Mouse (Mus musculus): ENCODE measurements around the gene Ppp1r14c. TPM values are rescaled to one million over a fixed set of nuclear protein-coding genes. Genes with fewer than 3 reads are reported as not detected.
"Not testable (repeated sequence)": the region's sequence is repeated elsewhere in the genome, so short reads cannot be mapped to it uniquely, and the experiment has no call there.

Gene Ppp1r14c
- polyA plus RNA-seq, 1 experiment from 2014 or later = 14.4 TPM

- Histone ChIP-seq H3K9me3 (no peaks in the 10 kb centered on the region), H3K9ac (no peak overlapping the region), H3K27me3 (no peaks in the 10 kb centered on the region), H3K36me3 (no peaks in the 10 kb centered on the region), H3K27ac (no peak overlapping the region), H3K4me3 (no peak overlapping the region), H3K4me1 (no peaks in the 10 kb centered on the region), H3K4me2 (no peak overlapping the region)
- WGBS = 67% methylated on average over 2 of the region's 2 CpGs
- no peak for ATAC-seq (ENCODE audit: insufficient number of reproducible peaks, low FRiP score, low TSS enrichment, low read depth)
These were observed 130.9 kb downstream of the Ppp1r14c start for GRCm38 (mm10) chr10:3496791-3497190.

GRCm38 (mm10) chr10:3500846-3501245 is 135.0 kb downstream of the Ppp1r14c start:
- not testable (repeated sequence) for H3K4me2 ChIP-seq; H3K36me3 ChIP-seq; H3K27ac ChIP-seq; H3K9me3 ChIP-seq; ATAC-seq (ENCODE audit: insufficient number of reproducible peaks, low FRiP score, low TSS enrichment, low read depth); H3K4me1 ChIP-seq; H3K27me3 ChIP-seq; H3K4me3 ChIP-seq; H3K9ac ChIP-seq
- WGBS = 88% methylated on average over 6 of the region's 6 CpGs

- H3K4me1 ChIP-seq = peaks cover 10% of the 10 kb centered on the region
- no peak overlapping the region for H3K4me2 ChIP-seq
- H3K27ac ChIP-seq = no peak overlapping the region; the same call in 1 of the 2 replicates
These were observed 141.8 kb downstream of the Ppp1r14c start for GRCm38 (mm10) chr10:3507484-3508221.

GRCm38 (mm10) chr10:3508222-3508588 is 142.3 kb downstream of the Ppp1r14c start:
- Histone ChIP-seq H3K36me3 (no peaks in the 10 kb centered on the region), H3K4me3 (no peak overlapping the region), H3K9me3 (no peaks in the 10 kb centered on the region), H3K4me1 (peaks cover 10% of the 10 kb centered on the region), H3K4me2 (no peak overlapping the region), H3K27me3 (no peaks in the 10 kb centered on the region), H3K27ac (no peak overlapping the region; the same call in 1 of the 2 replicates), H3K9ac (no peak overlapping the region)
- ATAC-seq (ENCODE audit: insufficient number of reproducible peaks, low FRiP score, low TSS enrichment, low read depth) = no peak
- WGBS = 58% methylated on average over 2 of the region's 2 CpGs

More at GRCm38 (mm10) chr10:3507484-3508221, 141.8 kb downstream of the Ppp1r14c start:
- Histone ChIP-seq H3K27me3 (no peaks in the 10 kb centered on the region), H3K4me3 (no peak overlapping the region), H3K36me3 (no peaks in the 10 kb centered on the region), H3K9ac (no peak overlapping the region), H3K9me3 (no peaks in the 10 kb centered on the region)
- WGBS = 22% methylated on average over 8 of the region's 8 CpGs
- ATAC-seq (ENCODE audit: insufficient number of reproducible peaks, low FRiP score, low TSS enrichment, low read depth) = peak; percentile 61

- ATAC-seq (ENCODE audit: insufficient number of reproducible peaks, low FRiP score, low TSS enrichment, low read depth) = no peak
These were observed 142.9 kb downstream of the Ppp1r14c start for GRCm38 (mm10) chr10:3508746-3509145.

GRCm38 (mm10) chr10:3509663-3510277 is 143.9 kb downstream of the Ppp1r14c start:
- no peak overlapping the region for H3K27ac ChIP-seq
- ATAC-seq (ENCODE audit: insufficient number of reproducible peaks, low FRiP score, low TSS enrichment, low read depth) = no peak
- 51% methylated on average over 7 of the region's 7 CpGs for WGBS
- H3K4me3 ChIP-seq = no peak overlapping the region
- no peaks in the 10 kb centered on the region for H3K9me3 ChIP-seq
- no peaks in the 10 kb centered on the region for H3K36me3 ChIP-seq
- no peak overlapping the region for H3K4me2 ChIP-seq
- H3K4me1 ChIP-seq = peaks cover 10% of the 10 kb centered on the region
- H3K9ac ChIP-seq = no peak overlapping the region
- H3K27me3 ChIP-seq = no peaks in the 10 kb centered on the region

More at GRCm38 (mm10) chr10:3508746-3509145, 142.9 kb downstream of the Ppp1r14c start:
- Histone ChIP-seq H3K4me2 (no peak overlapping the region), H3K4me3 (no peak overlapping the region), H3K4me1 (peaks cover 10% of the 10 kb centered on the region), H3K36me3 (no peaks in the 10 kb centered on the region), H3K9ac (no peak overlapping the region), H3K27ac (no peak overlapping the region), H3K9me3 (no peaks in the 10 kb centered on the region), H3K27me3 (no peaks in the 10 kb centered on the region)
- 45% methylated on average over 2 of the region's 2 CpGs for WGBS

- WGBS = 42% methylated on average over 3 of the region's 3 CpGs
- Histone ChIP-seq H3K27ac (no peak overlapping the region), H3K4me1 (peaks cover 10% of the 10 kb centered on the region), H3K9me3 (no peaks in the 10 kb centered on the region), H3K4me3 (no peak overlapping the region), H3K36me3 (no peaks in the 10 kb centered on the region), H3K27me3 (no peaks in the 10 kb centered on the region), H3K9ac (no peak overlapping the region), H3K4me2 (no peak overlapping the region)
- ATAC-seq (ENCODE audit: insufficient number of reproducible peaks, low FRiP score, low TSS enrichment, low read depth) = no peak
These were observed 144.6 kb downstream of the Ppp1r14c start for GRCm38 (mm10) chr10:3510486-3510885.

GRCm38 (mm10) chr10:3511401-3511800 is 145.5 kb downstream of the Ppp1r14c start:
- Histone ChIP-seq H3K27me3 (no peaks in the 10 kb centered on the region), H3K36me3 (no peaks in the 10 kb centered on the region), H3K9me3 (no peaks in the 10 kb centered on the region), H3K27ac (no peak overlapping the region), H3K9ac (no peak overlapping the region), H3K4me3 (no peak overlapping the region), H3K4me1 (peaks cover 10% of the 10 kb centered on the region), H3K4me2 (no peak overlapping the region)
- ATAC-seq (ENCODE audit: insufficient number of reproducible peaks, low FRiP score, low TSS enrichment, low read depth) = no peak
- WGBS = 41% methylated on average over 3 of the region's 3 CpGs

GRCm38 (mm10) chr10:3512620-3513305 is 146.9 kb downstream of the Ppp1r14c start:
- Histone ChIP-seq H3K9me3 (no peaks in the 10 kb centered on the region), H3K9ac (no peak overlapping the region), H3K27ac (no peak overlapping the region), H3K4me1 (peaks cover 6% of the 10 kb centered on the region; the same call in 1 of the 2 replicates), H3K4me2 (no peak overlapping the region), H3K27me3 (no peaks in the 10 kb centered on the region), H3K4me3 (no peak overlapping the region), H3K36me3 (no peaks in the 10 kb centered on the region)
- WGBS = 70% methylated on average over 8 of the region's 8 CpGs
- ATAC-seq (ENCODE audit: insufficient number of reproducible peaks, low FRiP score, low TSS enrichment, low read depth) = no peak

- no peak for ATAC-seq (ENCODE audit: insufficient number of reproducible peaks, low FRiP score, low TSS enrichment, low read depth)
- no peak overlapping the region for H3K9ac ChIP-seq
- WGBS = 71% methylated on average over 6 of the region's 6 CpGs
- no peaks in the 10 kb centered on the region for H3K27me3 ChIP-seq
- no peaks in the 10 kb centered on the region for H3K4me1 ChIP-seq
- no peak overlapping the region for H3K27ac ChIP-seq
- H3K4me2 ChIP-seq = no peak overlapping the region
- no peaks in the 10 kb centered on the region for H3K36me3 ChIP-seq
- H3K4me3 ChIP-seq = no peak overlapping the region
- no peaks in the 10 kb centered on the region for H3K9me3 ChIP-seq
These were observed 148.1 kb downstream of the Ppp1r14c start for GRCm38 (mm10) chr10:3513947-3514346.

All from limb, embryonic 15.5 days (tissue).